Mouse (Mus musculus) midbrain, embryonic 16.5 days (tissue): ENCODE measurements around the gene Gm3415. TPM values are rescaled to one million over a fixed set of nuclear protein-coding genes. Genes with fewer than 3 reads are reported as not detected.

Experiments used
- ATAC-seq: fragments of 200-750 bp; cut with Nextera tagmentation; 2 replicates; pipeline ENCODE4 v1.8.0; 2017; ENCODE audit warnings: moderate TSS enrichment
- H3K27ac ChIP-seq: fragments of 300-500 bp; sonication (generic); 2 replicates; pipeline ENCODE4 v1.5.1; 2014; ENCODE audit warnings: mild to moderate bottlenecking, low read length, mixed read lengths
- H3K27me3 ChIP-seq: fragments of 300-500 bp; sonication (generic); 2 replicates; pipeline ENCODE4 v1.6.1; 2014; ENCODE audit warnings: low read depth, low read length, mixed read lengths; ENCODE audit not compliant: control insufficient read depth, insufficient read depth
- H3K36me3 ChIP-seq: fragments of 300-500 bp; sonication (generic); 2 replicates; pipeline ENCODE4 v1.6.1; 2014; ENCODE audit warnings: mild to moderate bottlenecking, low read length, moderate library complexity, mixed read lengths; ENCODE audit not compliant: control insufficient read depth, insufficient read depth
- H3K4me1 ChIP-seq: fragments of 300-500 bp; sonication (generic); 2 replicates; pipeline ENCODE4 v1.6.1; 2014; ENCODE audit warnings: mild to moderate bottlenecking, low read length, mixed read lengths; ENCODE audit not compliant: control insufficient read depth, insufficient read depth
- H3K4me2 ChIP-seq: fragments of 300-500 bp; sonication (generic); 2 replicates; pipeline ENCODE4 v1.6.1; 2014; ENCODE audit warnings: mild to moderate bottlenecking, low read length, mixed read lengths
- H3K4me3 ChIP-seq: fragments of 300-500 bp; sonication (generic); 2 replicates; pipeline ENCODE4 v1.5.1; 2014; ENCODE audit warnings: low read depth, mild to moderate bottlenecking, low read length, moderate library complexity, mixed read lengths
- H3K9ac ChIP-seq: fragments of 300-500 bp; sonication (generic); 2 replicates; pipeline ENCODE4 v1.6.1; 2014; ENCODE audit warnings: low read depth, low read length, mixed read lengths
- H3K9me3 ChIP-seq: fragments of 300-500 bp; sonication (generic); replicated peaks from 2 replicates; pipeline ENCODE4 v1.6.1; 2014; ENCODE audit warnings: mild to moderate bottlenecking, low read length, mixed read lengths; ENCODE audit not compliant: control insufficient read depth, poor library complexity, severe bottlenecking
- WGBS: fragments of 180-500 bp; shearing (Covaris S2); extraction: QIAGEN DNeasy Blood & Tissue Kit; methylation state at CpG from one replicate; pipeline ENCODE4 v1.1.7; 2014; 5-methylcytosine and 5-hydroxymethylcytosine counted together
- polyA plus RNA-seq: library from polyadenylated mRNA; unstranded; fragments of >200 nt; fragmentation: Nextera tagmentation; extraction: Ambion mirVana; gene quantifications from 2 replicates; pipeline ENCODE4 v1.2.1, GENCODE M21; 2015

The Gm3415 gene
- polyA plus RNA-seq, 1 experiment from 2014 or later: not detected

GRCm38 (mm10) chr5:146576668-146577067 lies 20.7 kb downstream of the Gm3415 start:
- H3K27ac ChIP-seq: no peak overlapping the region
- H3K4me2 ChIP-seq: no peak overlapping the region
- no peaks in the 10 kb centered on the region for H3K4me1 ChIP-seq
- H3K9me3 ChIP-seq: no peaks in the 10 kb centered on the region
- no peak for ATAC-seq
- 90% methylated on average over 3 of the region's 3 CpGs for WGBS
- H3K36me3 ChIP-seq: no peaks in the 10 kb centered on the region
- no peak overlapping the region for H3K4me3 ChIP-seq
- H3K9ac ChIP-seq: no peak overlapping the region
- H3K27me3 ChIP-seq: no peaks in the 10 kb centered on the region

DNA sequence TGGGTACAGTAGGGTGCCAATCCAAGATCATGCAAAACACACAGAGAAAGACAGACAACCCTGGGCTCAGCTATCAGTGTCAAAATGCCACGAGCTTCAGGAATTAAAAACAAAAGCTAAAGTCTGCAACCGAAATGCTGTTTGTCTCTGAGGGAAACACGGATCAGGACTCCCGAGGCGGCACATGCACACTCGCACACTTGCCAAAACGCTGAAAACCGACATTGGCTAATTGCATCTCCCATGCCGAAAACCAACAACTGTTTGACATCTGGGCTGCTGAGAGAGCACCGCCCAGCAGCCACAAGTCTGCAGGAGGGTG lies 28.2 kb downstream of the Gm3415 start:
- peaks cover 10% of the 10 kb centered on the region; the same call in 1 of the 2 replicates for H3K4me1 ChIP-seq
- no peaks in the 10 kb centered on the region for H3K36me3 ChIP-seq
- peak overlapping the region; percentile 74 for H3K4me3 ChIP-seq
- H3K9me3 ChIP-seq: no peaks in the 10 kb centered on the region
- peak; percentile 63 for ATAC-seq
- peak overlapping the region; percentile 70 for H3K27ac ChIP-seq
- H3K27me3 ChIP-seq: no peaks in the 10 kb centered on the region; the same call in 1 of the 2 replicates
- peak overlapping the region; percentile 86 for H3K9ac ChIP-seq
- 5% methylated on average over 10 of the region's 10 CpGs for WGBS
- H3K4me2 ChIP-seq: peak overlapping the region; percentile 86

DNA sequence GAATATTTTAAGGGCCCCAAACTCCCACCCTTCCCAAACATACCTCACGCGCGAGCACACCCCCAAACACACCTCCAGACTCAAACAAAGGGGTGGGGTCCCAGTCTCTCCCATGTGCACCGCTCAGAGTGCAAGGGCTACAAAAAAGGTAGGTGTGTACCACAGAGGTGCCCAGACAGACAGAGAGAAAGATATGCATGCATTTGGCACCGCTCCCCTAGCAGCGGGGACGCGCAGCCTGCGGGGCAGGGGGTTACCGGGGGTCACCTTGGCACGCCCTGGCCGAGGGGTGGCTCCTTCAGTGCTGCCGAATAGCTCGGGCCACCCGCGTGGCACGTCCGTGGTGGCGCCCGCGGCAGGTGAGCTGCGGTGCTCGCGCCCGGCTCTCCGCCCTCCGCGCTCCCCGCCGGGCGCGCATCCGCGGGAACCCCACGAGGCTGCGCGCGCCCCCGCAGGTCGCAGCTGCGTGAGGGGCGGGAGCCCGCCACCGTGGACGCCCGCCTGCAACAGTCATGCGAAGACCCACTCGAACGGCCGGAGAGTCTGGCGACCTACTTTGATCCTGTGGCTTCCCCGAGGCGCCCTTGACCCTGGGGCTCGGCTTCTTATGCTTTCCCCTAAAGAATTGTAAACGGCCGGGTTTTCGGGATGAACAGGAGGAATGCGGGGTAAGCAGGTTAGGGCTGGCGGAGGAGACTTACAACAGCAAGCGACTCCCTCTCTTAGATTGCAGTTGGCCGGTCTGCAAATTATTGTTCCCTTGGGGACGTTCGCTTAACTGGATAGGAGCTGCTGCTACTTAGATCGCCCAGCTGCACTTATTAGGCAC lies 28.8 kb downstream of the Gm3415 start, which contains the start of gene Gpr12:
Gene Gpr12 (minus strand): TSS at position 762 of the 829 bp plus-strand sequence.
- under 1% methylated on average over 54 of the region's 64 CpGs for WGBS
- H3K36me3 ChIP-seq: no peaks in the 10 kb centered on the region

GRCm38 (mm10) chr5:146585307-146585651 lies 29.3 kb downstream of the Gm3415 start:
- 9% methylated on average over 10 of the region's 10 CpGs for WGBS
- no peaks in the 10 kb centered on the region for H3K9me3 ChIP-seq
- H3K4me3 ChIP-seq: peak overlapping the region; percentile 74
- H3K9ac ChIP-seq: peak overlapping the region; percentile 86
- ATAC-seq: peak; percentile 12; the same call in 1 of the 2 replicates
- H3K27ac ChIP-seq: peak overlapping the region; percentile 70; the same call in 1 of the 2 replicates
- H3K4me1 ChIP-seq: peaks cover 10% of the 10 kb centered on the region; the same call in 1 of the 2 replicates
- H3K4me2 ChIP-seq: peak overlapping the region; percentile 86
- H3K36me3 ChIP-seq: no peaks in the 10 kb centered on the region
- H3K27me3 ChIP-seq: no peaks in the 10 kb centered on the region; the same call in 1 of the 2 replicates

More for the DNA sequence above, 28.8 kb downstream of the Gm3415 start, which contains the start of gene Gpr12:
- Histone ChIP-seq H3K27me3 (no peaks in the 10 kb centered on the region; the same call in 1 of the 2 replicates), H3K9ac (peak within 1 kb of the TSS; percentile 86), H3K4me1 (peaks cover 10% of the 10 kb centered on the region; the same call in 1 of the 2 replicates), H3K4me3 (peak within 1 kb of the TSS; percentile 74), H3K27ac (peak within 1 kb of the TSS; percentile 70), H3K4me2 (peak within 1 kb of the TSS; percentile 86), H3K9me3 (no peaks in the 10 kb centered on the region)
- ATAC-seq: peak; percentile 82

DNA sequence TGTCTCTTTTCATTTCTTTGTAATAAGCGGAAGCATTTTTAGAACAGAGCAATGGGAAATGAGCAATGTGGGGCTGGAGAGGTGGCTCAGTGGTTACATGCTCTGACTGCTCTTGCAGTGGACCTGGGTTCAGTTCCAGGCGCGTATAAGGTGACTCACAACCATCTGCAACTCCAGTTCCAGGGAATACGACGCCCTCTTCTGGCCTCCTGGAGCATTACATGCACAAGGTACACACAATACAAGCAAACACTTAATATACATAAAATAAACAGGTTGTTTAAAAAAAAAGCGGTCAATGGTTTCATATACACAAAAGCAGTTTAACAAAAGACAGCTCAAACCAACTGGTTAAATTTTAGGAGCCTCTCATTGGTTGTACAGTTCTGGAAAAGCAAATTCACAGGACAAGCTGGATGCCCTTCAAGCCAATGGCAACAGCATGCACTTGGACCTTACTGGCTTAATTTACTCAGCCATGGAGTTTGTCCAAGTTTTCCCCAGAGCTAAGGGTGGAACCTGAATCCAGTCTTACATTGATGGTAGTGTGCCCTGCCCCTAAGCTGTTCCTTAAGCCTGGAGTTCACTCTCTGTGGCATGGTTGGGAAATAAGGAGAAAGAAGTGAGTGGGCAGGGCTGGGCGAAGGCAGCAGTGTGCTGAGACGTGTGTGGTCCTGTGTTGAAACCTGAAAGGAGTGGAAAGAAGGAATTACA lies 30.6 kb downstream of the Gm3415 start:
- H3K9me3 ChIP-seq: no peaks in the 10 kb centered on the region
- H3K4me3 ChIP-seq: no peak overlapping the region
- no peak overlapping the region for H3K9ac ChIP-seq
- H3K4me1 ChIP-seq: peaks cover 10% of the 10 kb centered on the region; the same call in 1 of the 2 replicates
- H3K27ac ChIP-seq: no peak overlapping the region
- 70% methylated on average over 8 of the region's 8 CpGs for WGBS
- H3K4me2 ChIP-seq: no peak overlapping the region
- H3K36me3 ChIP-seq: no peaks in the 10 kb centered on the region
- ATAC-seq: no peak
- peaks cover 2% of the 10 kb centered on the region; the same call in 1 of the 2 replicates for H3K27me3 ChIP-seq

DNA sequence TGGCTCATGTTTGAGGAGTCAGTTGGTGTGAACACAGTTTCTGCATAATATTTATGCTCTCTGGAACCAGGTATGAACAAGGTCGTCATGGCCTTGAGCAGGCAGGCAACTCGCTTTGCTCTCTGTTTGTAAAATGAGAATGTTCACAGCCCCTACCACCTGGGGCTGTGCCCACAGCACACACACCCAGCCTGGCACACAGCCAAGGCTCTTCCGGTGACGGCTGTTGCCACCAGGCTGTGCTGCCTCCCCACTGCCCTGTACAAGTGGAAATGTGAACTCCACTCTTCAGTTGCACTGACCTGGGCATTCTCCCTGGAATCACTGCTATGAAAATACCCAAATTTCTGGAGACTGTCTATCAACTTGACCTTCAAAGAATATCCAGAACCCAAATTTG lies 35.1 kb downstream of the Gm3415 start:
- no peak overlapping the region for H3K9ac ChIP-seq
- WGBS: 59% methylated on average over 4 of the region's 4 CpGs
- H3K4me1 ChIP-seq: no peaks in the 10 kb centered on the region
- H3K27me3 ChIP-seq: peaks cover 2% of the 10 kb centered on the region; the same call in 1 of the 2 replicates
- no peak overlapping the region for H3K4me3 ChIP-seq
- no peak overlapping the region for H3K27ac ChIP-seq
- no peak overlapping the region for H3K4me2 ChIP-seq
- no peak for ATAC-seq
- peaks cover 8% of the 10 kb centered on the region; the same call in 1 of the 2 replicates for H3K9me3 ChIP-seq
- H3K36me3 ChIP-seq: no peaks in the 10 kb centered on the region

- H3K9me3 ChIP-seq: peaks cover 8% of the 10 kb centered on the region; the same call in 1 of the 2 replicates
- H3K27me3 ChIP-seq: peaks cover 2% of the 10 kb centered on the region; the same call in 1 of the 2 replicates
- H3K27ac ChIP-seq: no peak overlapping the region
- WGBS: 85% methylated on average over 4 of the region's 4 CpGs
- no peak overlapping the region for H3K9ac ChIP-seq
- no peak overlapping the region for H3K4me2 ChIP-seq
- no peaks in the 10 kb centered on the region for H3K4me1 ChIP-seq
- no peaks in the 10 kb centered on the region for H3K36me3 ChIP-seq
- ATAC-seq: no peak
- no peak overlapping the region for H3K4me3 ChIP-seq
These were observed 35.7 kb downstream of the Gm3415 start for GRCm38 (mm10) chr5:146591636-146592035.

- no peaks in the 10 kb centered on the region for H3K4me1 ChIP-seq
- no peak overlapping the region for H3K4me2 ChIP-seq
- H3K9me3 ChIP-seq: peaks cover 8% of the 10 kb centered on the region; the same call in 1 of the 2 replicates
- no peak overlapping the region for H3K4me3 ChIP-seq
- no peak overlapping the region for H3K27ac ChIP-seq
- H3K27me3 ChIP-seq: peaks cover 2% of the 10 kb centered on the region; the same call in 1 of the 2 replicates
- ATAC-seq: no peak
- H3K36me3 ChIP-seq: no peaks in the 10 kb centered on the region
- no peak overlapping the region for H3K9ac ChIP-seq
- 15% methylated on average over 5 of the region's 5 CpGs for WGBS
These were observed 36.6 kb downstream of the Gm3415 start for GRCm38 (mm10) chr5:146592580-146592979.
